Mouse (Mus musculus): Measurements from ENCODE around the gene Tbc1d10c.
A peak's percentile ranks its signal among the peaks of the same experiment; 100 is the strongest.

Gene Tbc1d10c

DNA sequence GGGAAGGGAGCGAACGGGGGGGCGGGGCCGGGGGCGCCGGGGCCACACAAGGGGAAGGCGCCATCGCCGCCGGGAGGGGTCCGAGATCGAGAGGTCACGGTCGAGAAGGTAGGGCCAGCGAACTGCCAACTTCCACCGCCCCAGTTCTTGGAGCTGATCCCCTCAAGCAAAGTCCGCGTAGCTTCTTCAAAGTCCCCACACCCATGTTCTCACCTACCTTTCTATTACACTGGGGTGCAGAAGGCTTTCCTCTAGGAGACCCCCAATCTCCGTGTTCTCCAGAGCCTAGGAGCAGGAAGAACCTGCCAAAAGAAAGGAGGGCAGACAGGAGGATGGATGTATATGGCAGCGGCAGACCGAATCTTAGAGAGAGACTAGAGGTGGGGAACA lies 24.4 kb upstream of the Tbc1d10c start:
- DNase-seq, result no peak

GRCm38 (mm10) chr19:4214771-4215450 lies 23.8 kb upstream of the Tbc1d10c start:
- DNase-seq, result no peak

DNA sequence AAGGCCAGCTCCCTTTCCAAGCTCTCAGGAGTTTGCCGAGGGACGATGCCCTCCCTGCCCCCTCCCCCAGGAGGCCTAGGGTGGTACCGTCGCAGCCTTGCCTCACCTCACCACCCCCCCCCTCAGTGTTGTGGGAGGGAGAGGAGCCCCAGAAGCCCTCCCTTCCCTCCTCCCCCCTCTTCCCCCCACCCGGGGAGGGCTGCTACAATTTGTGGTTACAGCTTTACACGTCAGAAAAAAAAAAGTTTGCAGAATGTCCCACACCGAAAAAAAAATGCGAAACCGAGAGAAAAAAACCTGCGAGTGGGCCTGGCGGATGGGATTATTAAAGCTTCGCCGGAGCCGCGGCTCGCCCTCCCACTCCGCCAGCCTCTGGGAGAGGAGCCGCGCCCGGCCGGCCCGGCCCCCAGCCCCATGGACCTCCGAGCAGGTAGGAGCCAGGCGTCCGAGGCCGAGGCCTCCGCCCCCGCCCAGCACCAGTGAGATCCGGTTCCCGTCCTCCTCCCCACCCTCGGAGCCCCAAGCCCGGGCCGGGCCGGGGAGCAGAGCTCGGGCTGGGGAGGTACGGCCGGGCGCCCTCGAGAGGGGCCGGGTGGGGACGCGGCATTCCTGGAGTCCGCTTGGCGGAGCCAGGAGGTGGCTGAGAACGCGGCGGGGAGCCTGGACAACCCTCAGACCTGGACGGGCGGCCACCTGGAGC lies 23.1 kb upstream of the Tbc1d10c start, which contains the start of the genes Clcf1 and AC109138.7:
Gene Clcf1 (plus strand): TSS at position 168 of the 700 bp plus-strand sequence.
Gene AC109138.7 (plus strand): TSS at position 287 of the 700 bp plus-strand sequence.
- DNase-seq, result peak; percentile 76

DNA sequence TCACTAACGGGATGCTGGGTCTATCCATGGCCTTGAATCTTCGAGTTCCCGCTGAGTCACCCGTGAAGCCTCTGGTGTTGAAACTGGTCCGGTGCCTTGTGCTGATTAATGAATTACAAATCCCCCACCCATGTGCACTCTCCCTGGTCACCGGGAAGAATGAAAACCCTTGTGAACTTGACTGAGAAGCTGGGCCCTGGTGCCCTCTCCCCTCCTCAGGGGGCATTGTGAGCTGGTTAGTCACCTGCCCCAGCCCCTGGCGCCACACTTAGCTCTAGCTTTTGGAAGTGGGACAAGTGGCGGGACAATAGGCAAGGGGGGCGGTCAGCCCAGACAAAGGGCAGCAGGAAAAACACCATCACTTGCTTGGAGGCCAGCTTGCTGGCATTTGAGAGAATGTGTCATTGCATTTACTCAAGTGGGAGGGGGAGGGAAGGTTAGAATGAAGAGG lies 22.5 kb upstream of the Tbc1d10c start:
- no peak for DNase-seq

GRCm38 (mm10) chr19:4211891-4212588 lies 21.0 kb upstream of the Tbc1d10c start:
- no peak for DNase-seq

DNA sequence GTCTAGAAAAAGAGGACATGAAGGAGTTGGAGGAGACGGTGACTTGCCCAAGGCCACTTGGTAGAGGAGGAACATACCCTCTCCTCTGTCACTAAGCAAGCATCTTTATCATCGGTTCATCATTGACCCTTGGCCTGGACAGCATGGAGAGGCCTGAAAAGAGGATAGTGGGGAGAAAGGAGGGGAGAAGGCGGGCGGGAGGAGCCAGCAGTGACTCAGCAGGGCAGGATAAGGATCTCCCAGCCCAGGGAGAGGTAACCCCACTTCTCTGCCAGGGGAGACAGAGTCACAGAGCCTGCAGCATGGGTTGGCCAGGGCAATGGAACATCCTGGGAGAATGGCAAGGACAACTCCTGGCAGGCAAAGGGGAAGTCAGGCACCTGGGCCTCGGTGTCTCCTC lies 17.5 kb upstream of the Tbc1d10c start:
- DNase-seq, result no peak

- peak; percentile 89 for DNase-seq
Observed at GRCm38 (mm10) chr19:4206971-4207370, 15.9 kb upstream of the Tbc1d10c start.

- no peak for DNase-seq
Observed at GRCm38 (mm10) chr19:4204889-4205288, 13.8 kb upstream of the Tbc1d10c start.

GRCm38 (mm10) chr19:4203604-4204326 lies 12.7 kb upstream of the Tbc1d10c start:
- peak; percentile 62 for DNase-seq

DNA sequence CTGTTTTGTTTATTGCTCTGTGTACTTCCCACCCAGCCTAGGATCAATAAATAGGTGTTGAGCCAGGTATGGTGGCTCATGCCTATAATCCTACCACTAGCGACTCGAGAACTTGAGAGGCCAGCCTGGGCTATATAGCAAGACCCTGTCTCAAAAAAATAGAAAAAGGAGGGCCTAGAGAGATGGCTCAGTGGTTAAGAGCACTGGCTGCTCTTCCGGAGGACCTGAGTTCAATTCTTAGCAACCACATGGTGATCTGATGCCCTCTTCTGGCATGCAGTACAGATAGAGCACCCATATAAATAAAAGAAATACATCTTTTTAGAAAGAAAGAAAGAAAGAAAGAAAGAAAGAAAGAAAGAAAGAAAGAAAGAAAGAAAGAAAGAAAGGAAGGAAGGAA lies 12.1 kb upstream of the Tbc1d10c start:
- peak; percentile 56 for DNase-seq

DNA sequence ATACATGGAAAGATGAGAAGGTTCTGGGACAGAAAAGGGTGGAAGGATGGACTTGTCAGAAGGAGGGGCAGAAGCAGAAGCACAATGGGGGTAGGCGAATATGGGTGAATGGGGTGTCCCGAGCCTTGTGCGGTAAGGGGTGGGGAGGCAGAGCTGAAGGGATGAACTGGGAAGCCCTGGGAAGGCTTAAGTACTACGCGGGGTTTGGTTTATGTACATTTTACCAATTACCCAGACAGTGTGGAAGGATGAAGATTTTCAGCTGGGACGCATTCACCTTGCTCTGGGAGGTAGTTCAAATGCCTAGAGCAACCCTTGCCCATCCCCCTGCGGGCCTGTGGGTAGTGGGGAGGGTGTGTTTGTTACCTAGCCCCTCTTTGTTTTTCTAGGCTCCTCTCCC lies 11.1 kb upstream of the Tbc1d10c start:
- no peak for DNase-seq

- peak; percentile 100 for DNase-seq
Observed at GRCm38 (mm10) chr19:4201291-4201909, 10.3 kb upstream of the Tbc1d10c start, which contains the start of gene Rad9a. Rad9a (minus strand) TSS chr19:4201662.

GRCm38 (mm10) chr19:4197180-4197579 lies 6.1 kb upstream of the Tbc1d10c start:
- no peak for DNase-seq

DNA sequence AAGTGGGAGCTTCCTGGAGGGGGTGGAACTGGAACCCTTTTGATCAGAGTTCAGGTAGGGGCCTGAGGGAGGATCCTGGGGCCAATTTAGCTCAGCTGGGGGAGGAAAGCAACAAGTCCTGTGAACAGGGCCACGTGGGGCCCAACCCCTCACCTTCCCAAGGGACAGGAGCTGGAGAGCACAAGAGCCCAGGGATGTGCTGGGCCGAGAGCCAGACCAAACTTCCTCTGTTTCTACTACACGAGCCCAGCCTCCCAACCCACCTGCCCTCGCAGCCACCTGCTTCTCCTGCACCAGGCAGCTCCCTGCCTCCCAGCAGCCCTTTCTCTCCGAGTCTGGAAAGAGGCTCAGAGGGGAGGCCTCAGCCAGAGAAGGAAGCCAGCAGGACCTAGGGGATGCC lies 5.5 kb upstream of the Tbc1d10c start:
- no peak for DNase-seq

- DNase-seq, result no peak
Observed at GRCm38 (mm10) chr19:4196048-4196447, 5.0 kb upstream of the Tbc1d10c start.

DNA sequence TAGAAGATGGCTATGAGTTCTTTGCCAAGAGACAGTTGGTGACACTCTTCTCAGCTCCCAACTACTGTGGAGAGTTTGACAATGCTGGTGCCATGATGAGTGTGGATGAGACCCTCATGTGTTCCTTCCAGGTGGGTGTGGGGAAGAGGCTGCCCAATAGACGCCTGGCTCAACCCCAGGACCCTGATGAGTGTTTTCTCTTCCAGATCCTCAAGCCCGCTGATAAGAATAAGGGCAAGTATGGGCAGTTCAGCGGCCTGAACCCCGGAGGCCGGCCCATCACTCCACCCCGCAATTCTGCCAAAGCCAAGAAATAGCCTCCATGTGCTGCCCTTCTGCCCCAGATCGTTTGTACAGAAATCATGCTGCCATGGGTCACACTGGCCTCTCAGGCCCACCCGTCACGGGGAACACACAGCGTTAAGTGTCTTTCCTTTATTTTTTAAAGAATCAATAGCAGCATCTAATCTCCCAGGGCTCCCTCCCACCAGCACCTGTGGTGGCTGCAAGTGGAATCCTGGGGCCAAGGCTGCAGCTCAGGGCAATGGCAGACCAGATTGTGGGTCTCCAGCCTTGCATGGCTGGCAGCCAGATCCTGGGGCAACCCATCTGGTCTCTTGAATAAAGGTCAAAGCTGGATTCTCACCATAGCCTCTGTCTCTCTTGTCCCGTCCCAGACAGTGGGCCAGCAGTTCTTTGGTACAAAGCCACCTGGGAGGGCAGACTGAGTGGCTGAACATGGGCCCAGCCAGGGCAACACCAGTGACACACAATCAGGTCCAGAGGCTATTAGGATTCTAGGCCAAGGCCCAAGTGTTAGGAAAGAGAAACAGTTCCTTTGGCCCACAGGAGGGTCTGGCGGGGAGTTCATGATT lies 3.9 kb upstream of the Tbc1d10c start:
- DNase-seq, result no peak

DNA sequence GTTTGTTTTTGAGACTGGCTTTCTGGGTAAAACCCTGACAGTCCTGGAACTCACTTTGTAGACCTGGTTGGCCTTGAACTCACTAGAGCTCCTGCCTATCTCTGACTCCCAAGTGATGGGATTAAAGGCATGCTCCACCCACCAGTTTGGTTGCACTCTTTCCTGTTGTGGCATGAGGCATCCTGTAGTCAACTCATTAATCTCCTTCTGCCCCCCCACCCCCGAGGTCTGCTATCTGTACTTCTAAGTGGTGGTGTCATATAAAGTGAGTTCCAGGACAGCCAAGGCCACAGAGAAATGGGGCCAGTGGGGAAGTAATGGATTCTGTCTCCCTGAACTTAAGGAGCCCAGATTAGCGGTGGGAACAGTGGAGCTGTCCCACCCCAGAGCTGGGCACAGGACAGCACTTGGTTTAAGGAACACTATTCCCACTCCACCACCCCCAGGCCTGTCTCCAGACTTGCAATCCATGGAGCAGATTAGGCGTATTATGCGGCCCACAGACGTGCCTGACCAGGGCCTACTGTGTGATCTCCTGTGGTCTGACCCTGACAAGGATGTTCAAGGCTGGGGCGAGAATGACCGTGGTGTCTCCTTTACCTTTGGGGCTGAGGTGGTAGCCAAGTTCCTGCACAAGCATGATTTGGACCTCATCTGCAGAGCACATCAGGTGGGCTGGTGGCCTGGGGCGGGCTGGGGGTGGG lies 3.1 kb upstream of the Tbc1d10c start:
- DNase-seq, result no peak

- DNase-seq, result no peak
Observed at GRCm38 (mm10) chr19:4193129-4193528, 2.0 kb upstream of the Tbc1d10c start.

DNA sequence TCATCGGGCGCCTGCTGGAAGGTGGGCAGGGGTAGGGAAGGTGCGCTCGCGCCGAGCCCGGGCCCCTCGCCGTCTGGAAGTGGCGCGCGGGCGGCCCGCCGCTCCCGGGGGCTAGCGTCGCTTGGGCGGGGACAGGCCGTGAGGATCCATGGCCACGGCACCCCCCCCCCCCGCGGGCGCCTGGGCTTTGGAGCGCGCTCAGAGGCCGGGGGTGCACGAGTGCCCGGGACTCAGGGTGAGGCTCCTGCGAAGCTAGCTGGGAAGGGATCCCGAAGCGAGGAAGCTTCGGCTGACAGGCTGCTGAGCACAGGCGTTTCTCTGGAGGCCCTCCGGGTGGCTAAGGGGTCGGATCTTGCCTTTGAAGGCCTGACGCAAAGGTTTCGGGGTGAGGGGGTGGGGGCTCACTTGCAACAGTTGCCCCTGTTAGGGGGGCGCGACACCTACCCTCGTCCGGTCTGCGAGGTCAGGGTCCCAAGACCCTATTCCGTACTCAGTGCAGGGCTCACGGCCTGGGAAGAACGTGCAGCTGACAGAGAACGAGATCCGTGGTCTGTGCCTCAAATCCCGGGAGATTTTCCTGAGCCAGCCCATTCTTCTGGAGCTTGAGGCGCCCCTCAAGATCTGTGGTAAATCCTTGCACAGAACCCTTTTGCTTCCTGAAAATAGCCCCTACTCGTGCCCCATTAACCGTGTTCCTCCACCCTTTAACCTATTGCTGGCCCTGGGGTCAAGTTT lies 1.3 kb upstream of the Tbc1d10c start:
- DNase-seq, result no peak
